Mouse (Mus musculus) cortical plate, adult 2 months (tissue): ENCODE data around the gene Eif3g. TPM values are rescaled to one million over a fixed set of nuclear protein-coding genes. Genes with fewer than 3 reads are reported as not detected.

Source experiments
- H3K27ac ChIP-seq: fragments of 200-500 bp; 2 replicates; pipeline ENCODE4 v1.5.1; 2012; ENCODE audit warnings: low read length, control low read depth, inconsistent platforms; ENCODE audit not compliant: insufficient read depth
- H3K4me1 ChIP-seq: fragments of 200-500 bp; 2 replicates; pipeline ENCODE4 v1.6.1; 2011; ENCODE audit warnings: low read length; ENCODE audit not compliant: control insufficient read depth, insufficient read depth
- H3K4me3 ChIP-seq: fragments of 200-500 bp; 2 replicates; pipeline ENCODE4 v1.5.1; 2011; ENCODE audit warnings: mild to moderate bottlenecking, low read length, control low read depth; ENCODE audit not compliant: insufficient read depth
- CTCF ChIP-seq: fragments of 200-500 bp; IDR thresholded peaks from 2 replicates; pipeline ENCODE4 v1.5.1; 2011; ENCODE audit warnings: mild to moderate bottlenecking, control low read depth, low read length; ENCODE audit not compliant: insufficient read depth; ENCODE audit errors: extremely low read depth
- POLR2A ChIP-seq: fragments of 200-500 bp; IDR thresholded peaks from 2 replicates; pipeline ENCODE4 v1.6.1; 2011; ENCODE audit warnings: mild to moderate bottlenecking, low read length, control low read depth; ENCODE audit not compliant: insufficient read depth; ENCODE audit errors: extremely low read depth
- polyA plus RNA-seq: library from polyadenylated mRNA; depleted of rRNA; stranded (reverse); fragments of >200 nt; gene quantifications from 2 replicates; pipeline ENCODE4 v1.2.3, GENCODE M21; 2012

Eif3g gene
- polyA plus RNA-seq, 1 experiment = 114 TPM

GRCm38 (mm10) chr9:20901466-20902173 lies 3.2 kb upstream of the Eif3g start:
- H3K27ac ChIP-seq = no peak overlapping the region
- TF ChIP-seq CTCF (peak; percentile 74), POLR2A (no peak)
- no peak overlapping the region for H3K4me3 ChIP-seq
- peaks cover 7% of the 10 kb centered on the region; the same call in 1 of the 2 replicates for H3K4me1 ChIP-seq

GRCm38 (mm10) chr9:20897736-20898510 lies 500 bp downstream of the Eif3g start:
- TF ChIP-seq CTCF (no peak), POLR2A (no peak)
- no peak overlapping the region for H3K27ac ChIP-seq
- peak overlapping the region; percentile 74 for H3K4me3 ChIP-seq
- H3K4me1 ChIP-seq = peaks cover 7% of the 10 kb centered on the region; the same call in 1 of the 2 replicates

GRCm38 (mm10) chr9:20895382-20895781 lies 3.0 kb downstream of the Eif3g start:
- TF ChIP-seq POLR2A (no peak), CTCF (no peak)
- H3K4me1 ChIP-seq = peaks cover 7% of the 10 kb centered on the region; the same call in 1 of the 2 replicates
- no peak overlapping the region for H3K4me3 ChIP-seq
- H3K27ac ChIP-seq = no peak overlapping the region

- H3K4me1 ChIP-seq = peaks cover 7% of the 10 kb centered on the region; the same call in 1 of the 2 replicates
- no peak for TF ChIP-seq CTCF
- no peak for TF ChIP-seq POLR2A
- no peak overlapping the region for H3K4me3 ChIP-seq
- H3K27ac ChIP-seq = no peak overlapping the region
These were observed 3.8 kb downstream of the Eif3g start for GRCm38 (mm10) chr9:20894629-20895028.

- Histone ChIP-seq H3K27ac (no peak overlapping the region), H3K4me3 (no peak overlapping the region), H3K4me1 (peaks cover 7% of the 10 kb centered on the region; the same call in 1 of the 2 replicates)
- TF ChIP-seq CTCF = no peak
- TF ChIP-seq POLR2A = no peak
These were observed 4.7 kb downstream of the Eif3g start for GRCm38 (mm10) chr9:20893590-20894343.

GRCm38 (mm10) chr9:20893069-20893468 lies 5.4 kb downstream of the Eif3g start:
- no peak overlapping the region for H3K27ac ChIP-seq
- peaks cover 7% of the 10 kb centered on the region; the same call in 1 of the 2 replicates for H3K4me1 ChIP-seq
- peak; percentile 27; the same call in 1 of the 2 replicates for TF ChIP-seq POLR2A
- TF ChIP-seq CTCF = no peak
- H3K4me3 ChIP-seq = no peak overlapping the region

- Histone ChIP-seq H3K4me3 (no peak overlapping the region), H3K27ac (no peak overlapping the region), H3K4me1 (peaks cover under 1% of the 10 kb centered on the region; the same call in 1 of the 2 replicates)
- TF ChIP-seq POLR2A (peak; percentile 42; the same call in 1 of the 2 replicates), CTCF (no peak)
These were observed 6.2 kb downstream of the Eif3g start for GRCm38 (mm10) chr9:20892104-20892653.

- TF ChIP-seq POLR2A (no peak), CTCF (no peak)
- Histone ChIP-seq H3K4me1 (no peaks in the 10 kb centered on the region), H3K27ac (no peak overlapping the region), H3K4me3 (no peak overlapping the region)
These were observed 6.9 kb downstream of the Eif3g start for GRCm38 (mm10) chr9:20891339-20892103.

- TF ChIP-seq CTCF (no peak), POLR2A (no peak)
- Histone ChIP-seq H3K4me3 (no peak overlapping the region), H3K4me1 (no peaks in the 10 kb centered on the region), H3K27ac (no peak overlapping the region)
These were observed 8.0 kb downstream of the Eif3g start for GRCm38 (mm10) chr9:20890411-20890810.
